Mouse (Mus musculus) ES-Bruce4 (cell line): ENCODE results near the gene Ppt2.

Source experiments
- CTCF ChIP-seq: IDR thresholded peaks from one replicate; pipeline ENCODE4 v1.8.1; 2011; ENCODE audit warnings: low read depth, low read length
- EP300 ChIP-seq: IDR thresholded peaks from 2 replicates; pipeline ENCODE4 v1.6.1; 2011; ENCODE audit warnings: low read depth, low read length; ENCODE audit not compliant: insufficient read depth
- POLR2A ChIP-seq: IDR thresholded peaks from one replicate; pipeline ENCODE4 v1.8.1; 2011; ENCODE audit warnings: low read length; ENCODE audit not compliant: insufficient read depth

DNA sequence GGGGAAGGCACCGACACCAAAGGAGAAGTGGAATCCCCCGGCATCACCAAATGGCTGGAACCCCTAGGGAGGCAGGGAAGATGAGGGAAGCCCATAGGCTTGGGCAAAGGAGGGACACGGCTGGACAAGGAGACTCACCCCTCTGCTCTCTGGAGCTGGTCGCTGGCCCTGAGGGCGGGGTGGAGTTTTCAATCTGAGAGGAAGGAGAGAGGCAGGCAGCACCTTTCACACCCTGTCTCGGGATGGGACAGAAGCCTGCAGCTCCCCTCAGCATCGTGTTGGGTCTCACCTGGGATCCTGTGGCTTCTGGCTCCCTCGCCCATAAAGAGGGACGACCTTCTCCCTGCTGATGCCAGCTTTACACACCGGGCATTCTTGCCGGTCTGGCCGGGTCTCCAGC lies 26.5 kb downstream of the Ppt2 start:
- TF ChIP-seq POLR2A, result no peak
- TF ChIP-seq EP300, result no peak
- no peak for TF ChIP-seq CTCF
